Mouse (Mus musculus) cerebellum, adult 18-20 months (tissue): ENCODE results near the gene Srgn.

Experiments used
- DNase-seq, 2 experiments: peaks; one replicate each; pipeline ENCODE4 v3.0.0; 2021

Srgn gene

GRCm38 (mm10) chr10:62527351-62527750 lies at the start of gene Srgn:
Srgn (minus strand) TSS chr10:62527451.
- DNase-seq = no peak

- no peak for DNase-seq
Observed at GRCm38 (mm10) chr10:62575001-62575400, 47.8 kb upstream of the Srgn start.

GRCm38 (mm10) chr10:62570126-62570871 lies 43.0 kb upstream of the Srgn start:
- DNase-seq = no peak

DNA sequence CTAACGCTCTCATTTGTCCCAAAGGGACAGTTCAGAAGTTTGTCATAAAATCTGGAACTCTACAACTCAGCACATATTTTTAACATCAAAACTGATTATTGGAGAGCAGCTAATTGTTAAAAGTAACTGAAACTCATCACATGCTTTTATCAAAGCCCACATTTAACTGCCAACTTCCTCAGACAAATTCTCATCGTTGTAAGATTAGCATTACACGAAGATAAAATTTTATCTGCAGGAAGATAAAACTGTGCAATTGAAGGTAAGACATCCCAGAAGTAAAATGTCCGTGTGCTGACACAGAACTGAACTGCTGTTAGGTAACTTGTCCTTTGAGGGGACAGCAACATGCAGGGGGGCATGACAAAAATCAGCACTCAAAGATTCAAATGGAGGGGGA lies 41.6 kb upstream of the Srgn start:
- DNase-seq = no peak

- no peak for DNase-seq
Observed at GRCm38 (mm10) chr10:62557736-62558135, 30.5 kb upstream of the Srgn start.

DNA sequence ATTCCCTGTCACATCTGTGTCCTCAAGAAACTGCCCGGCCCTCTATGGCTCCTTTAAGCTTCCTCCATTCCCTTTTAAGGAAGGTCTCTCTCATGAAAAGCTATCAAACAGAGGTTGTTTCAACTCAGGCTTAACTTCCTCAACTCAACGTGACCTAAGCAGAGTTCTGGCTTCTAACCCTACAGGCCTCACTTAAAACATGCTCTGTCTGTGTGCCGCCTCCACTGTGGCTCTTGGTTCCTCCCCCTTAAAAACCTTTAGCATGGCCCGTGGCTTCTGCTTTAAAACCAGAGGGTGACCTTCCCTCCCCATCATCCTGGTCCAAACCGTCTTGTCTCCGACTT lies 29.3 kb upstream of the Srgn start:
- DNase-seq = no peak

DNA sequence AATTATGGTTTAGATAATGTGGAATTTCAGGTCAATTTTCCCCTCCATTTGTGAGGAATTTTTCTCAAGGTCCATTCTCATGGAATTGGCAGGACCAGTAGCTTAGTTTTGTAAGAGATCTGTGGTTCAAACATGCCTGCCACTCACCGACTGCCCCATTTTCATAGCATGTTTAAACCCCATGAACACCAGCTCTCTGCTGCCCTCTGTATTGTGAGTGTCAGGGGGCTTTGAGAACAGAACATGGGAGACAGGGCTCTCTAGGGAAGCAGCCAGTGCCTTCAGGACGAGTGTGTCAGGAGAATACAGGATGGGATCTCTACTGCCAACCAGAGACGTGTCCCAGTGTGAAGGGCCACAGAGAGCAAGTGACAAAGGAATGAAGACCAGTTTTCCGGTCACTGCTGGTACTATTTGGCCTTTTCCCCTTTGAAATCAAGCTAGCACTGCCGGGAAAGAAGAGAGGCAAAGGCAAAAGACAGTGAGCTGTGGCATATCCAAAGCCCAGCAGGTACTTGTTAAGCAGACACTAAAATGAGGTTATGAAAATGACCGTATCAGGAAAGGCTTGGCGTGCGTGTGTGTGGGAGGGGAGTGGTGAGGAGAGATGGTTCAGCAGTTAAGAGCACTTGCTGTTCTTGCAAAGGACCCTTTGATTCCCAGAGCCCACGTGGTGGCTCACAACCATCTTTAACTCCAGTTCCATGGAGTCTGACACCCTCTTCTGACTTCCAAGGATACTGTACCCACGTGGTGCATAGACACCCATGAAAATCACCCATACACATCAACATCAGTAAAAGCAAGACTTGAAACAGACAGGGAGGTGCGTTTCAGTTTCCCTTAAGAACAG lies 28.7 kb upstream of the Srgn start:
- no peak for DNase-seq

GRCm38 (mm10) chr10:62553611-62554091 lies 26.4 kb upstream of the Srgn start:
- no peak for DNase-seq

- no peak for DNase-seq
Observed at GRCm38 (mm10) chr10:62550787-62551300, 23.6 kb upstream of the Srgn start.

GRCm38 (mm10) chr10:62549523-62550166 lies 22.4 kb upstream of the Srgn start:
- DNase-seq = peak; percentile 52 to 69

GRCm38 (mm10) chr10:62546441-62546840 lies 19.2 kb upstream of the Srgn start:
- DNase-seq = no peak

DNA sequence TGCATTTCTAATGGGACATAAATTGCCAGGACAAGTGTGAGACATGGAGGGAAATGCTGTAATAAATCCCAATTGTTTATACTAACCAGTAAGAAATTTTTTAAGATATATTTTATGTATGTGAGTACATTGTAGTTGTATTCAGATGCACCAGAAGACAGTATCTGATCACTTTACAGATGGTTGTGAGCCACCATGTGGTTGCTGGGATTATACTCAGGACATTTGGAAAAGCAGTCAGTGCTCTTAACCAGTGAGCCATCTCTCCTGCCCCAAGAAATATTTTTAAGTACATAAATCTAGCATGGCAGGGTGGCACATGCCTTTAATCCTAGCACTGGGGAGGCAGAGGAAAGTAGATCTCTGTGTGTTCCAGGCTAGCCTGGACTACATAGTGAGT lies 18.5 kb upstream of the Srgn start:
- DNase-seq = no peak

DNA sequence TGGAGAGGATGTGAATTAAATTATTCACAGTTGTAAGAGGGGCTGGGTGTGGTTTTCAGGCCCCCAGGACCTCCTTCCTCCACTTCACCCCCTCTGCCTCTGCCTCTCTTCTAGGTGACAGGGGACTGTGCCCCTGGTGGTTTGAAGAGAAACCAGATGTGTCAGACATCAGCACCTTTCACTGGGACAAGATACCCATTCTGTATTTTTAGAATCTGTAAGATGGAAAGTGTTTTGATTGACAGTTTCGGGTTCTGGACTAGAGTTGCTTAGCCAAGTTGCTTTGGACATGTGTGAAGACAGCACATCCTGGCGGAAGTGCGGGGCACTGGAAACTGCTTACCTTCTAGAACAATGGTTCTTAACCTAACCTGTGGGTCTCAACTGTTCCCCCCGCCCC lies 17.1 kb upstream of the Srgn start:
- no peak for DNase-seq

DNA sequence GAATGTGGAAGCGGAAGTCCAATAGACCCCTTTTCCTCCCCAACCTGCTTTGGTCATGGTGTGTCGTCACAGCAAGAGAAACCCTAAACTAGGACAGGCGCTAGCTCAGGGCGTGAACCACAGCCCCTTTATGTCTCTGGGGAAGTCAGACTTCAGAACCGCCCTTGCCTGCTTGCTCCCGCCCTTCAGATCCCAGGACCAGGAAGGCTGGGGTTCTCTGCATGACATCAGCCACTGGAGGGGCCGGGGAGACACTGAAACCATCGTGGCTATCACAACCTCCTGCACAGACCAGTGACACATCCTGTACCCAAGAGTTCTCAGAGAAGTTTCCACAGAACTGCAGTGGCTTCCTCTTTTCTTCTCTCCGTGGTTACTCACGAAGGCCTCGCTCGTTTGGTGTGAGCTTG lies 16.2 kb upstream of the Srgn start:
- DNase-seq = no peak

DNA sequence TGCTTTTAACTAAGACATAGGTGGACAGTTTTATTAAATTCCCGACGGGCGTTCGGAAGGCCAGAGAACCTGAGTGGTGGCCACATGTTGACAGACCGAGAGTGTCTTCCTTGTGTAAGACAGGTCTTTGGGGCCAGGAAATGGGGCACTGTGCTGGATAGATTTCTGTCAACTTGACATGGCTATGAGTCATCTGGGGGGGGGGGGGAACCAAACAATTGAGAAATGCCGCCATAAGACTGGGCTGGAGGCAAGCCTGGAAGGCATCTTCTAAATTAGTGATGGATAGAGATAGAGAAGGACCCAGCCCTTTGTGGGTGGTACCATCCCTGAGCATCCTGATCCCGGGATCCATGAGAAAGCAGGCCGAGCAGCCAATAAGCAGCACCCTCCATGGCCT lies 15.7 kb upstream of the Srgn start:
- no peak for DNase-seq

GRCm38 (mm10) chr10:62542507-62542906 lies 15.3 kb upstream of the Srgn start:
- no peak for DNase-seq

- no peak for DNase-seq
Observed at GRCm38 (mm10) chr10:62541499-62541898, 14.2 kb upstream of the Srgn start.

- DNase-seq = no peak
Observed at GRCm38 (mm10) chr10:62540800-62541199, 13.5 kb upstream of the Srgn start.

- no peak for DNase-seq
Observed at GRCm38 (mm10) chr10:62534509-62534908, 7.3 kb upstream of the Srgn start.

GRCm38 (mm10) chr10:62532832-62533231 lies 5.6 kb upstream of the Srgn start:
- DNase-seq = no peak

- DNase-seq = no peak
Observed at GRCm38 (mm10) chr10:62530183-62530582, 2.9 kb upstream of the Srgn start.

DNA sequence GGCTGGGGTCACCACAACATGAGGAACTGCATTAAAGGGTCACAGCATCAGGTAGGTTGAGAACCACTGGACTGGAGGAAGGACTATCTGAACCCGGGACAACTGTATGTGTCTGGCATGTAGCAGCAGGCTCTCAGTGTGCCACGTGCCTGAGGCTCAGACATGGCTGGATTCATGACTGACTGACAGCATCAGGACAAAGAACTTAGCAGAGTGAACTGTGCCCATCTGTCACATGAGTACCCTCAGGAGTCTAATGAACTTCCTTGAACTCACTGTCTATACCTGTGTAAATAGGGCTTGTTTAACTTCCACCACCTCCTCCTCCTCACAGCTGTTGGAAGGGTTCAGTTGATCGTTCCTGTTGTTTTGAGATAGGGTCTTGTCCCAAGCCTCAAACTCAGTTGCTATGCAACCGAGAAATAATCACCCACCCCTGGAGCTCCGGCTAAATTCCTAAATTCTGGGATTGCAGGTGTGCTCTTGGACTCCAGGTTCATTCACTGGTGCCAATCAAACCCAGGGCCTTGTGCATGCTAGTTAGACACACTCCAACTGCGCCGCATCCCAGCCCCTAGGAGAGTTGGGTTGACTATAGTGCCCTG lies 4.8 kb downstream of the Srgn start:
- no peak for DNase-seq

- no peak for DNase-seq
Observed at GRCm38 (mm10) chr10:62521763-62522162, 5.5 kb downstream of the Srgn start.
